Mouse (Mus musculus): ENCODE results near the gene Myh11.

GRCm38 (mm10) chr16:14303676-14304075 lies 12.5 kb upstream of the Myh11 start:
- TF ChIP-seq CTCF (IDR thresholded peaks at IDR 0.05; ENCODE audit: low read depth) (no peak), EP300 (IDR thresholded peaks at IDR 0.05; ENCODE audit: low read depth) (no peak)

Measured in liver, postnatal 0 days (tissue).